Mouse (Mus musculus): Measurements from ENCODE around the gene Dhrs13. TPM values are rescaled to one million over a fixed set of nuclear protein-coding genes. Genes with fewer than 3 reads are reported as not detected.

Dhrs13 gene
- total RNA-seq (2015; ENCODE audit: low replicate concordance), result 3.1 and 6.0 TPM in 2 replicates
- total RNA-seq (2017; ENCODE audit: low replicate concordance), result 1.5 and 3.6 TPM in 2 replicates

DNA sequence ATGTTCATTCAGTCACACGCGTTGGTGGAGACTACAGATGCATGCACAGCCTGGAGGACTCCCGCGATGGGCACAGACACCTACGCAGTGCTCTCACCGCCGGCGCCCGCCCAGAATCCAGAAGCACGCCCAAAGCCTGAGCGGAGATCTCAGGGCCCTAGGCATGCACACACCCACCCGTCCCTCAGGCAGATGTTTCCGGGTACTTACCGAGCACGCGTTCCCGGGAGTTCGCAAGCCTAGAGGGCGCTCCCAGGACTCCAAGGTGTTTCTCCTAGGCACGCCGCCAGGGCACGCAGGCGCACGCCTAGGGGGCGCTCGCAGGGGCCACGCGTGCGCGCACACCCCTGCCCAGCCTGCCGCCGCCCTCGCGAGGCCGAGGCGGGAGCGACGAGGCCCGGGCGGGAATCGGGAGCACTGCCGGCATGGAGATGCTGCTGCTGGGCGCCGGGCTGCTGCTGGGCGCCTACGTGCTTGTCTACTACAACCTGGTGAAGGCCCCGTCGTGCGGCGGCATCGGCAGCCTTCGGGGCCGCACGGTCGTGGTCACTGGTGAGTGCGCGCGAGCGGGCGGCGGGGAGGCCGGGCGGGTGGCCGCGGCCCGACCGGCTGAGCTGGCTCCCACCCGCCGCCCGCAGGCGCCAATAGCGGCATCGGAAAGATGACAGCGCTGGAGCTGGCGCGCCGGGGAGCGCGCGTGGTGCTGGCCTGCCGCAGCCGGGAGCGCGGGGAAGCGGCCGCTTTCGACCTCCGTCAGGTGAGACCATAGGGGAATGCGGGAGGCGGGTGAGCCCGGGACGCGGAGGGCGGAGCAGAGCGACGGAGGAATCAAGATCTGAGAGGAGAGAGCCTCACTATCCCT lies at the start of gene Dhrs13:
Gene Dhrs13, plus strand, starts transcription at position 334 of the 862 bp plus-strand sequence.
- ATAC-seq (replicated peaks; ENCODE audit: low FRiP score, poor library complexity, severe bottlenecking), result peak; percentile 93

DNA sequence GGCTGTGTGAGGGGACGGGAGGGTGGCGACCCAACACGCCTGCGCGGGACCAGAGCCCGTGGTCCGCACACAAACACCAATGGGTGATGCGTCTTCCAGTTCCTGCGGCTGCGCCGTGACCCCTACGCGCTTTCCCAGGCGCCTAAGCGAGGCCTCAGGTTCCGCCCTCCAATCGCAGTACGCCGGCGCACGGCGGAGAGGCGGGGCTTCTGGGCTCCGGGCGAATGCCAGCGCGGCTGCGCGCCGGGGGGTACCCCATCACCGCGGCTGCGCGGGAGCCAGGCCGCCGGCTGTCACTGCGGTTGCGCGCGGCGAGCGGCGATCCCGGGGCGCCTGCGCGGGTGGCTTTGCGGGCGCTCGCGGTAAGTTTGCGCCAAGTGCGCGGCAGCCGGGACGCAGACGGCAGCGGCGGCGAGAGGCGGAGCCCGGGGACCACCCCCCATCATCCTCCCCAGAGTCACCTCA lies 49.6 kb upstream of the Dhrs13 start, which contains the start of gene Phf12:
Gene Phf12, plus strand, starts transcription at position 314 of the 465 bp plus-strand sequence.
- peak; percentile 80 for ATAC-seq (replicated peaks; ENCODE audit: low FRiP score, poor library complexity, severe bottlenecking)

DNA sequence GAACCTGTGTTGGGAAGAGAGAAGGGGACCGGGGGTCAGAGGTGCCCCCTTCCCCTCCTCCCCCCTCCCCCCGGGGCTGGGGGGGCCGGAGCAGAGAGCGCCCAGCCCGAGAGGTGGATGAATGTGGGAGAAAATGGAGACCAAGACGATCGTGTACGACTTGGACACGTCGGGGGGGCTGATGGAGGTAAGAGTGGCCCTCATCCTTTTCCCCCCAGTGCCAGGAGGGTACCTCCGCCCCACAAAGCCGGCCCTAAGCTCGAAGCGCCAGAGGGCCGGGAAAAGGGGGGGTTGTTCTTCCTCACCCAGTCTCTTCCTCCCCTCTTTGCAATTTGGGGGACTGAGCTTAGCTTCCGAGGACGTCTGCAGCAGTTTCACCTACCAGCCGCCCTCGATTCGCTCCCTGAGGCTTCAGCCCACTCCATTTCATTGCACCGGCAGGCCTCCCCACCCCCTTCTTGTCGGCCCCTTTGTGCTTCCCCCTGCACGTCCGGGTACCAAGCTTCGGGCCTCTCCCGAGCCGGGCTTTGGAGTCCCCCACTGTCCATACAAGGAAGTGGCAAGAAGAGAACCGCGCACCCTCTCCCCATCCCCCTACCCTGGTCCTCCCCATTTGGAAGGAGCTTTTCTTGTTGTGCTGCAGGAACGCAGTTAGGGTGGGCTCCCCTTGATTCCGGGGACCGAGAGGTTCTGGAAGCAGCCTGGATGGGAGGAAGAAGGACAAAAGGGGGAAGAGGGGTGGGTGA lies 48.7 kb upstream of the Dhrs13 start:
- ATAC-seq (replicated peaks; ENCODE audit: low FRiP score, poor library complexity, severe bottlenecking), result no peak; the same call in 1 of the 2 replicates

DNA sequence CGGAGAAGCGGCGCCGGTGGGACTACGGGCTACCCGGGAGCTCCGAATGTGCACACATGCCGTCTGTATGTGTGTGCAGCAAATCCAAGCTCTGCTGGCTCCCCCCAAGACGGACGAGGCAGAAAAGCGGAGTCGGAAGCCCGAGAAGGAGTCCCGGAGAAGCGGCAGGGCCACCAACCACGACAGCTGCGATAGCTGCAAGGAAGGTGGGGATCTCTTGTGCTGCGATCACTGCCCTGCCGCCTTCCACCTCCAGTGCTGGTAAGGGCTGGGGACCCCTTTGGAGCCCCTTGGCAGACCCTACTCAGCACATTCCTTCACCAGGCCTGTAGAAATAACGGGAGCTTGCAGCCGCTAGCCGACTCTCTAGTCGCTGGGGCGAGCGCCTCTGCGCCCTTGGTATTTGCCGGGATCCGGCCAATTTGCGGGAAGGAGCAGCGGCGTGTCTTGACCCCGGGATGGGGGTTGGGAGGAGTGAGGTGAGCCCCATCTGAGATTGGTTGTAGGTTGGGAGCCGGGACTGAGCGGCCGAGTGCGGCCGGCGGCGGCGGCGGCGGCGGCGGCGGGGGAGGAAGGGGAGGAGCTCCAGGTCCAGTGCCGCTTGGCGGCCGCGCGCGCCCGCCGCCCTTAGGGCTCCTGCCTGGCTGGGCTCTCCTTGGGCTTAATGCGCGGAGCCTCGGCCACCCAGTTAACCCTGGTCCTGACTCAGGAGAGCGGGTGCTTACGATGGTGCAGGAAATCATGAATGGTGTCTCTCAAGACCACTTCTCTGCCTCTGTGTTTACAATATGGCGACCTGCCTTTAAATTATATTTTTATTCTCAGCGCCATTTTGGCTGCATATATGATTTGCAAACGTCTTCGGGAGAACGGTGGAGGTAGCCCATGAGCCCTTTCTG lies 47.9 kb upstream of the Dhrs13 start:
- ATAC-seq (replicated peaks; ENCODE audit: low FRiP score, poor library complexity, severe bottlenecking), result peak; percentile 27

DNA sequence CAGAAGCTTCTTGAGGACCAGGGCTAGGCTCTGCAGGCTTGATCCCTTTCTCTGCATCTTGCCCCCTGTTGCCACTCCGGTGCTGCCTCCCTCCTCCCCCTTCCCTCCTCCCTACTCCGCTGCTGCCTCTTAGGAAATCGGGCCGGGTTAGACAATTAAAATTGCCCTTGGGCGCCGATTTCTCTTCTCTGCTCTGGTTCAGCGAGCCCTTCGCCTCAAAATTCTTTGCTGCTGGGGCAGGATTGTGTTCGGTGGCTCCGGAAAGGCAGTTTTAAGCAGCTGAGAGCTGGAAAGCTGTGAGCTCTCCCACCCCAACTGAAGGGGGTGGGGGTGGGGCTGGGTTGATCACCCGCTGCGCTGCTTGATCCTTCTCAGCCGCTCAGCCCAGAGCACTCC lies 47.2 kb upstream of the Dhrs13 start:
- no peak for ATAC-seq (replicated peaks; ENCODE audit: low FRiP score, poor library complexity, severe bottlenecking)

DNA sequence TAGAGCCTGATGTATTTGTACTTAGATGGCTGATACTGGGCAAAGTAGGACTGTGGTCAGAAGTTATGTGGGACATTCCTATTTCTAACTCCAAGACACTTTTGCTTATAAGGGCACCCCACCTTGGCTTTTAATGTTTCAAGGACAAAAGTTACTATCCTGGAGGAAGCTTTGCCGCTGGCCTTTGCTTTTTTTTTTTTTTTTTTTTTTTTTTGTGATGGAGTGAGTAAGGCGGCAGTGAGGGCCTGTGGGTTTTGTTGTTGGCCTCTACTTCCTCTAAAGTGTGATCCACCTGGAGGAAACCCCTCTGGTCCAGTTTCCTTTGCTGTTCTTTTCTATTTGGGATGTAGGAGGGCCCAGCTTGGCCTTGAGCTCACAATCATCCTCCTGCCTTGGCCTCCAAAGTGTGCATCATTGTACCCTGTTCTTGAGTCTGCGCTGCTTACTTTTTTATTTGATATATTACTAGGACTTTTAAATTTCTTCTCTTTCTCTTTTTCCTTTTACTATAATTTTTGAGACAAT lies 46.5 kb upstream of the Dhrs13 start:
- no peak for ATAC-seq (replicated peaks; ENCODE audit: low FRiP score, poor library complexity, severe bottlenecking)

DNA sequence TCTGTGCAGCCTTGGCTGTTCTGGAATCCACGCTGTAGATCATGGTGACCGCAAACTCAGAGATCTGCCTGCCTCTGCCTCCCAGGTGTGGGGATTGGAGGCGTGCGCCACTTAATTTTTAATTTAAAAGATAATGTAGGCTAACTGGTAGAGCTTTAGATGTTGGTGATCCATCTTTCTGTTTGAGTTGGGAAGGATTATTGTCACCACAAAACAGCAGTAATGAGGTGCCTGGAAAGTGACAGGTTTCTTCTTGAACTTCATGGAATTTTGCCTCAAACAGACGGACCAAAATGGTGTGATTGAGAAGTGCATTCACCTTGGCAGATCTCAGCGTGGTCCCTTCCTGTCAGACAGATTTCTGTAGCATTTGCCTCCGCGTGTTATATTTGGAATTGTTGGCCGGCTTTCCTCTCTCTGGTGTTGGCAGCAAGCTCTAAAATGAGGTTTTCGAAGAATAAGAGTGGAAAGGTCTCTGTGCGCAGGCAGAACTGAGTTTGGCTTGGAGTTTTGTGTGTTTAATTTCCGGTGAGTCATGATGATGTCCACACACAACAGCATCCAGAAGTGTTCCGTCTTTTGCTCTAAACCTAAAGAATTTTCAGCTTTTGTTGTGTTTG lies 42.9 kb upstream of the Dhrs13 start:
- no peak for ATAC-seq (replicated peaks; ENCODE audit: low FRiP score, poor library complexity, severe bottlenecking)

DNA sequence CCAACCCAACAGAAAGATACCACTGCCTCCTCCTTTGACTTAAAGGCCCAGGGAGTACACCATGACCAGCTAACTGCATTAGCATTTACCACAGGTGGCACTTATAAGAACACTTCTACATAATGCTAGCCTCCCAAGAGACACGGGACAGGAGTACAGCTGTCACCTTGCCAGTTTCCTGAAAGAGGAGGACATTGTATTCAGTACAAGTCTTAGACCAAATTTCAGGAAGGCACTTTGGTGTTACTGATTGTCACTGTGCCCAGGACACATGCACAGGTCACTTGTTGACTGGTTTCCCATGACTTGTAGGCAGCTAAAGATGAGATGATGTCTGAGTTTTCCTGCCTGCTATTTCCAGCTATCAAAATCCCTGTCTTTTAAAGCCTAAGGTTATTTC lies 36.5 kb upstream of the Dhrs13 start:
- ATAC-seq (replicated peaks; ENCODE audit: low FRiP score, poor library complexity, severe bottlenecking), result no peak

DNA sequence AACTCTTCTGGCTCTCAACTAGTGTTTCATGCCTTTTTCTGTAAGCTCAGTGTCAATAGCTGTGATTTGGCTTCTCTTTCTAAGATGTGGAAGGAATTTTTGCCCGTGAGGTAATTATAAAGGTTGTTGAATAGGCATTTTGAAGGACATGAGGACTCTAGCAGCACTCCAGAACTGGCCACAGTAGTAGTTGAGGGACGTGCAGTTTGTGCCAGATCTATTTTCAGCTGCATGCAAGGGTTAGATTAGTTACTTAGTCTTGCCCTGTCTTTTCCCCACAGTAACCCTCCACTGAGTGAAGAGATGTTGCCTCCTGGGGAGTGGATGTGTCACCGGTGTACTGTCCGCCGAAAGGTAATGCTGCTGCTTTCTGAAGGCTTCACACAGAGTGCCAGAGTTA lies 25.6 kb upstream of the Dhrs13 start:
- ATAC-seq (replicated peaks; ENCODE audit: low FRiP score, poor library complexity, severe bottlenecking), result no peak

DNA sequence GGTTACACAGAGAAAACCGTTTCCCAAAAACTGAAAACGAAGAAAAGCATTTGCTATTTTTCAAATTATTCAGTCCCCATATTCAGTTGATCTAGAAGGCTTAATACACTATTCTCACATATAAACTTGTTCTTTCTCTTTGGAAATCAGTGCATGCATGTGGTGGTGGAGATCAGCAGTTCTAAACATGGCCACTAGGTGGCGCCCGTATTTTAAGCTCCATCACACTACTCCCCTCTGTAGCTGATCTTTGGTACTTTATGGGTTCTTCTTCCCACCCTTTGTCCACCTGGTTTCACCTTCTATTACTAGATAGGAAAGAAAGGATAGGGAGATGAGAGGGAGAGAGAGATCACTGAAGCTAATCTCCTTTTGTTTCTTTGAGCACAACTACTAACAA lies 12.4 kb upstream of the Dhrs13 start:
- peak; percentile 83 for ATAC-seq (replicated peaks; ENCODE audit: low FRiP score, poor library complexity, severe bottlenecking)

DNA sequence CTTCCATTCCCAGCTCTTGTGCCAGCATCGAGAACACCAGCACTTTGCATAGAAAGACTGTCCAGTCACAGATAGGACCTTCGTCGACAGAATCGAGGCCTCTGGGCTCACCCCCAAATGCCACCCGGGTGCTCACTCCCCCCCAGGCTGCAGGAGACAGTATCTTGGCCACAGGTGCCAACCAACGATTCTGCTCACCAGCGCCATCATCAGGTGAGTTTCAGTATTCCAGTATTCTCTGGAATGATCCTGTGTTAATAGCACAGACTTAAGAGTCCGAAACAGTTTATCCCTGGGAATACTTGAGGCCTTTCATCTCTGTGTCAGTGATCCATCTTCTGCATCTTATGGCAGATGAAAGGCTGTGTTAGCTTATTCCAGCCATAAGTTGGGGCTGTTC lies 8.5 kb upstream of the Dhrs13 start:
- ATAC-seq (replicated peaks; ENCODE audit: low FRiP score, poor library complexity, severe bottlenecking), result peak; percentile 50

DNA sequence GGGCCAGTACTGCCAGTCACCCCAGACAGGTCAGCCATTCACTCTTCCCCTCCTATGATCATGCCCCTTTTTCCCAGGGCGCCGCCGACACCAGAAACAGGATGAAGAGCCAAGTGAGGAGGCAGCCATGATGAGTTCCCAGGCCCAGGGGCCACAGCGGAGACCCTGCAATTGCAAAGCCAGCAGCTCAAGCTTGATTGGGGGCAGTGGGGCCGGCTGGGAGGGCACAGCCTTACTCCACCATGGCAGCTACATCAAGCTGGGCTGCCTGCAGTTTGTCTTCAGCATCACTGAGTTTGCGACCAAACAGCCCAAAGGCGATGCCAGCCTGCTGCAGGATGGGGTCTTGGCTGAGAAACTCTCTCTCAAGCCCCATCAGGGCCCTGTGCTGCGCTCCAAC lies 2.8 kb upstream of the Dhrs13 start:
- no peak for ATAC-seq (replicated peaks; ENCODE audit: low FRiP score, poor library complexity, severe bottlenecking)

DNA sequence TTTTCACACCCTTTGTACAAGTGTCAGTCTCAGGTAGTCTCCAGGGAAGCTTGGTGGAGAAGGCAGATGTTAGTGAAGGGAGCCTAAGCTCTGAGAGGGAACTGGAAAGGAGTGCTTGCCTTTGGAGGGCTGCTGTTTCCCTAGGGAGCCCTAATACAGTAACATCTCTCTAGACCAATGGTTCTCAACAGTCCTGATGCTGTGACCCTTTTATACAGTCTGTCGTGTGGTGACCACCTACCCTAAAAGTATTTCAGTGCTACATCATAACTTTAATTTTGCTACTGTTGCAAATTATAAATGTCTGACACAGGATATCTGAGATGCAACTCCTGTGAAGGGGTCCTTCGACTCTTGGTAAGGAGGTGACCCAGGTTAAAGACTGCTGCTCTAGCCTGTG lies 1.5 kb upstream of the Dhrs13 start:
- ATAC-seq (replicated peaks; ENCODE audit: low FRiP score, poor library complexity, severe bottlenecking), result no peak

DNA sequence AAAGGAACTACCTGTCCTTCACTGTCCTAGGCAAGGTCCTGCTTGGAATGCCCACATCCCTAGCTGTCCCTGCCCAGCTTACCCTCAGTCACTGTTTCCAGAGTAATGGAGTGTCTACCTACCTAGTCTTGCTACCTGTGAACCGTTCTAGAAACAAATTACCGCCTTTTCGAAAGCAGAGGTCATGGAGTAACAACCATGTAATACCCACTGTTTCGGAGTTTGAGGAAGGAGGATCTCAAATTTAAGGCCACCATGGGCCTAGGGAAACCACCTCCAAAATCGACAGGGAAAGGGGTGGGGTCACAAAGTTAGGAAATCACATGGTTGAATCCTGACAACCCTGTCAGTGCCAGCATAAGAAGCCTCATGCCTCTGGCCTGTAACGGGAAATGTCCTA lies 691 bp upstream of the Dhrs13 start:
- ATAC-seq (replicated peaks; ENCODE audit: low FRiP score, poor library complexity, severe bottlenecking), result no peak

DNA sequence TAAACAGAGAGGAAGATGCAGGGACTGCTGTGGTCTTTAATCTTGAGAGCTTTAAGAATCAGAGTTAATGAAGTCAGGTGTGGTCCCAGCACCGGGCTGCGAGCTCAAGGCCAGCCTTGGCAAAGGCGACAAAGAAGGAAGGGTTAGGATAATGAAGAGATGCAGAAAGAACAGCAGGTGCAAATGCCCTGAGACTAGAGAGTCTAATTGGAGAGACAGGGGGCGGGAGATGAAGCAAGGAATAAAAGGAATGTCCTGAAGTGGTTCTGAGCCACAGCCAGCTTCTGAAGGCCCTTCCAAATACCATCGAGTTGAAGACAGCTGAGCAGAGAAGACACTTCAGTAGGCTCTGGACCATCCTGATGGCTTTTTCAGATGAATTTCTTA lies 722 bp downstream of the Dhrs13 start:
- no peak for ATAC-seq (replicated peaks; ENCODE audit: low FRiP score, poor library complexity, severe bottlenecking)

DNA sequence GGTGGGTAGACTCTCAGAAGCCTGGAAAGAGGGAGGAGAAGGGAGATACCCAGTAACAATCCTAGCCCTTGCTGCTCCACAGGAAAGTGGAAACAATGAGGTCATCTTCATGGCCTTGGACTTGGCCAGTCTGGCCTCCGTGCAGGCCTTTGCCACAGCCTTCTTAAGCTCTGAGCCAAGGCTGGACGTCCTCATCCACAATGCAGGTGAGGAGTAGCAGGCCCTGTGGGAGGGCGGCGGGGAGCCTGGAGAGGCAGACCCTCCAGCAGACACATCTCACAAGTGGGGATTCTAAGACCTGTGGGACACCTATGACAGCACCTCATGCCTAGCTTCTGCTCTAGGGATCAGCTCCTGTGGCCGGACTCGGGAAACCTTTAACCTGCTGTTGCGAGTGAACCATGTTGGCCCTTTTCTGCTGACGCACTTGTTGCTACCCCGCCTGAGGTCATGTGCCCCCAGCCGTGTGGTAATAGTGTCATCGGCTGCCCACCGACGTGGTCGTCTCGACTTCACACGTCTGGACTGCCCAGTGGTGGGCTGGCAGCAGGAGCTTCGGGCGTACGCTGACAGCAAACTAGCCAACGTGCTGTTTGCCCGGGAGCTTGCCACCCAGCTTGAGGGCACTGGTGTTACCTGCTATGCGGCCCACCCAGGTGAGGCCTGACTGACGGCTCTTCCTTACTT lies 2.0 kb downstream of the Dhrs13 start:
- no peak for ATAC-seq (replicated peaks; ENCODE audit: low FRiP score, poor library complexity, severe bottlenecking)

DNA sequence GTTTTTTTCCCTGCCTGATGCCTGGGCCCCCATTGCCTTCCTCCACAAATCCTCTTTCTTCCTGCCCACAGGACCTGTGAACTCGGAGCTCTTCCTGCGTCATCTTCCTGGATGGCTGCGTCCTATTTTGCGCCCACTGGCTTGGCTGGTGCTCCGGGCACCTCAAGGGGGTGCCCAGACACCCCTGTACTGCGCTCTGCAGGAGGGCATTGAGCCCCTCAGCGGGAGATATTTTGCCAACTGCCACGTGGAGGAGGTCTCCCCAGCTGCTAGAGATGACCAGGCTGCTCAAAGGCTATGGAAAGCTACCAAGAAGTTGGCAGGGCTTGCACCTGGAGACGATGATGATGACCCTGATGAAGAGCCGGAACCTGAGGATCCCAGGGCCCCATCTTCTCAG lies 4.7 kb downstream of the Dhrs13 start:
- no peak for ATAC-seq (replicated peaks; ENCODE audit: low FRiP score, poor library complexity, severe bottlenecking)

DNA sequence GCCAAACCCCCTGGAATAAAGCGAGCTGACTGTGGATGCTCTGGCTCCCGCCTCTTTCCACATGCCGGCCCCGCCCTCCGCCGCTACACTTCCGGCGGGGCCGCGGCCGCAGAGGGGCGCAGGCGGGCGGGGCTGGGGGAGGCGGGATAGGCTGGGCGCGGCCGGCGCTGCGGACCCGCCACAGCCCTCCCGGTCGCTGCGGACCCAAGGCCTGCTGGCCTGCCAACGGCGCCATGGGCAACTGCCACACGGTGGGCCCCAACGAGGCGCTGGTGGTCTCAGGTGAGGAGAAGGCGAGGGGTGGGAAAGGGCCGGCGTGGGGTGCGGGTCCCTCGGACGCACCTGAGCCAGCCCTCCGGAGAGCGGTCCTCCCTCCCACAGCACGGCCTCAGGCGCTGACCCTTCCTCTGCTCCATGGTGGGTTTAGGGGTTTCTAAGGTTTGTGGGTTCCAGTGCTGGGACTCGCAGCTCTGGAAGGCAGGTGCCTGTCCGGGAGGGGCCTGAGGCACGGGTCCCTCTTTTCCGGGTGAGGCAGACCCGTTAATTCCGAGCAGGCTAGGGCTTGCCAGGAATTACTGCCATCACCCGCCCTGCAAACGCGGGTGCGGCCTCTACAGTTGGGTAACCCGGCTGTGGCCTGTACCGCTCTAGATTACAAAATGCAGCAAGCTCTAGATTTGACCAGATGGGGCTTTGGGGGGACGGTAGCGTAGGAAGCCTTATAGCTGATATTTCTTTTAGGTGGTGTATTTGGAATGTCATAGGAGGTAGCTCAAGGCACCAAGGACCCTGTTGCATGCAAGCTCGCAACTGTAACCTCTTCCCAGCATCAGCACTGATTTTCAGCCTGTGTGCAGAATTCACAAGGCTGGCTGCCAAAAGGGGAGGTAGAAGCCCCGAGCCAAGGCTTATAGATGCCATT lies 6.0 kb downstream of the Dhrs13 start, which contains the start of gene Flot2:
Gene Flot2, plus strand, starts transcription at position 101 of the 922 bp plus-strand sequence.
- ATAC-seq (replicated peaks; ENCODE audit: low FRiP score, poor library complexity, severe bottlenecking), result peak; percentile 61
